Mouse (Mus musculus): ENCODE measurements around the gene AC124502.3. TPM values are rescaled to one million over a fixed set of nuclear protein-coding genes. Genes with fewer than 3 reads are reported as not detected.

Gene AC124502.3
- total RNA-seq, 2 experiments from 2014 or later: 0.46 to 0.59 TPM

DNA sequence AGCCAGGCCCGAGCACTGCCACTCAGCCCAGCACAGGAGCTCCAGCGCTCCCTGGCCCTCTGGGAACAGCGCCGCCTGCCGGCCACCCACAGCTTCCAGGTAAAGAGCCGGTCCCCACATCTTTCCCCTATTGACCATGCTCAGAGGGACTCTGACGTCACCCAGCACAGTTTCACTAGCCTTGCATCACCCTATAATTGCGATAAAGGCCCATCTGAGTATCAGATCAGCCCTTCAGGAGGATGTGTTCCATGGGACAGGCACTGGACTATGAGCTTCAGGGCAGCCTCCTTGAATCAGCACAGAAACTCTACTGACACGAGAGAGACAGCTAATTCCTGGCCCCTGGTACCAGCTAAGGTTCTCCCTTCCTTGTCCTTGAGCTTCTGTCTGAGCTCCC lies 15.2 kb downstream of the AC124502.3 start:
- no peak overlapping the region for H3K27ac ChIP-seq
- intact Hi-C loops (cut with DNase I): no loop called here
- TF ChIP-seq CTCF (IDR thresholded peaks at IDR 0.05): peak; percentile 79
- DNase-seq: peak; percentile 69
- no peak overlapping the region for H3K4me3 ChIP-seq

DNA sequence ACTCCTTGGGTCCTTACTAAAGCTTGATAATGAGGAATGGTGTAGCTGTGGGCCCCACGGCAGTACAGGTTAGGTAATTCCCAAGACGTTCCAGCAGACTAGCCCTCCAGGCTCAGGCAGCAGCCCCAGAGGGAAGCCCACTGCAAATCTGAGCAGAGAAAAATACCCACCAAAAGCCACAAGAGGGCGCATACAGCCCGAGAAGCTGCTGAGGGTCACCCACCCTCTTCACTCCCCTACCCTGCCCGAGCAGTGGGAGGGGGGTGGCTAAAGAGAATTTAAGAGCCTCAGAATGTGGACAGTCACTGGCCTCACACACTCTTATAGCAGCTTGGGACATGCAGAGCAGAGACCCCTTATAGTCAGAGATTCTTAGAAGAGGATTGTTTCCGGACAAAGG lies 17.6 kb downstream of the AC124502.3 start:
- TF ChIP-seq CTCF (IDR thresholded peaks at IDR 0.05): peak; percentile 75
- H3K4me3 ChIP-seq: no peak overlapping the region
- H3K27ac ChIP-seq: no peak overlapping the region
- DNase-seq: no peak
- intact Hi-C loops (cut with DNase I): loop anchor here (1.0 kb wide), 1 partner anchor 17 kb away; no protein-coding TSS in a partner anchor

DNA sequence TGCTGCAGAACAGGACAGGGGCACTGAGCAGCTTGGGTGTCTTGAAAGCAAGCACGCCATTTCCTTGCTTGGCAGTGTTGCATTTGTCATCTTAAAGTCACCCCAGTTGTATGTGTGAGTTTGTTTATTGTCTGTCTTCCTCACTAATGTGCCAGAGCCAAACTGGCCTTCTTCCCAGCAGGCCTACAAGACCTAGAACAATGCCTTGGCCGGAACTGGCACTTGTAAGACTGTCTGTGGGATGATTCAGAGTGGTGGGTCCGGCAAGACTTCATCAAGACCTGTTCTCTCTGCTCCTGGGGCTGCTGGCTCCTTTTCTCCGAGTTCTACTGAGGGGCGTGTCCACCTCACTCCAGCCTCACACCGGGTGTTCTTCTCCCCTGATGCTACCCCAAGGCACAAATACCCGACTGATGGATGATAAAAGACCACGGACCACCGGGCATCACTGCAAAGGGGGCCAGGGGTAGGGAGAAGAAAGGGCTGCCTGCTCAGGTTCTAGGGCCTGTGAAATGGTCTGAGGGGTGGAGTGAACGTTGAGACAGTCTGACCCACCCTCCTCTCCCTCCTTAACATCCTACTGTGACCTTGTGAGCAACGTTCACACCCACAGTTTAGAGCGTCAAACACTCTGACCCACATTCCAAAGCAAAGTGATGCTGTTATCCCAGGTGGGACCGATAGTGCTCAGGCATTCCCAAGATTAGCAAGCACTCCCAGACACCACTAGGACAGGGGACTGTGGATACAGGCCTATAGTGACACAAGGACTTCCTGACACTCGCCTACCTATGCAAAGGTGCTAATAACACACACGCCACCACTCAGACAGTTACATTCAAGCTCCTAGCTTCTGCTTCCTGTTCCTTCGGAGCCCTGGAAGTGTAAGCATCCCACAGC lies 19.4 kb downstream of the AC124502.3 start:
- DNase-seq: no peak
- TF ChIP-seq CTCF (IDR thresholded peaks at IDR 0.05): no peak
- intact Hi-C loops (cut with DNase I): no loop called here
- Histone ChIP-seq H3K4me3 (no peak overlapping the region), H3K27ac (peak overlapping the region; percentile 82)

DNA sequence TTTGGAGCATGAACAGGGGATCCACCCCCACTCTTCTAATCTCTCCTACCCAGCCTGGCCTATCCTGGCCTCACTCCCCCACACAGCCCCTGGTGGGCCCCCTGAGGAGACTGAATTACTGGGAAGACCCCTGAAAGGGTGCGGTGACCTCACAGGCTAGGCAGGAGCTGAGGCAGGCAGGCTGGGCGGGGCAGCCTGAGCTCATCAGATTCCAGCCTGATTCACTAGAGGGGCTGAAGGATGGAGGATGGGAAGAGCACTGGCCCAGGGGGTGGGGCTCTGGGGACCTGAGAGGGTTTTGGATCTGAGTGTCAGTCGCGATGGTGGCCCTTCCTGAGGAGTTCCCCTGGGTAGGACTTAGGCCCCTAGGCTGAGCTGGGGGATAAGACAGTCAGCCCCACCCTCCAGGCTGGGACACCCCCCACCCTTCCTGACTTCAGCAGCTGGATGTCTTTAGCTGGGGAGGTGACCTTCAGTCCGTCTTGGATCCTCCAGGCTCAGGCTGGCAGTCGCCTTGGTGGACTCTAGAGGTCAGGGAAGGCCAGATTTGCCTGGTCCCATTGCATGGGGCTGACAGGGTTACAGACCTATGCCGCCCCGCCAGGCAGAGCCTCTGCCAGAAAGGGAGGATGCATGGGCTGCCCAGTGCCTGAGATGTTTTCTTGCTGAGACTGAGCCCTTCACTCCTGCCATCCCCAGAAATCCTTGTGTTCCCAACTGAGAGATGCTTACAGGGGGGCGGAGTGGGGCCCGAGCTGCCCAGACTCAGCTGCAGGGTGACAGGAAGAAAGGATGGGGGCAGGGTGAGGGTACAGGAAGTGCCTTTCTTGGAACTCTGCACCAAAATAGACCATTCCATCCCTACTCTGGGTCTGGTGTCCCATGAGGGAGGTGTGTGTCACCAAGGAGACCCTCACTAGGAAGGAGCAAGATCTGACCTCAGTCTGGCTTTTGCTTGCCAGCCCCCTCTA lies 20.4 kb downstream of the AC124502.3 start:
- TF ChIP-seq CTCF (IDR thresholded peaks at IDR 0.05): no peak
- intact Hi-C loops (cut with DNase I): no loop called here

DNA sequence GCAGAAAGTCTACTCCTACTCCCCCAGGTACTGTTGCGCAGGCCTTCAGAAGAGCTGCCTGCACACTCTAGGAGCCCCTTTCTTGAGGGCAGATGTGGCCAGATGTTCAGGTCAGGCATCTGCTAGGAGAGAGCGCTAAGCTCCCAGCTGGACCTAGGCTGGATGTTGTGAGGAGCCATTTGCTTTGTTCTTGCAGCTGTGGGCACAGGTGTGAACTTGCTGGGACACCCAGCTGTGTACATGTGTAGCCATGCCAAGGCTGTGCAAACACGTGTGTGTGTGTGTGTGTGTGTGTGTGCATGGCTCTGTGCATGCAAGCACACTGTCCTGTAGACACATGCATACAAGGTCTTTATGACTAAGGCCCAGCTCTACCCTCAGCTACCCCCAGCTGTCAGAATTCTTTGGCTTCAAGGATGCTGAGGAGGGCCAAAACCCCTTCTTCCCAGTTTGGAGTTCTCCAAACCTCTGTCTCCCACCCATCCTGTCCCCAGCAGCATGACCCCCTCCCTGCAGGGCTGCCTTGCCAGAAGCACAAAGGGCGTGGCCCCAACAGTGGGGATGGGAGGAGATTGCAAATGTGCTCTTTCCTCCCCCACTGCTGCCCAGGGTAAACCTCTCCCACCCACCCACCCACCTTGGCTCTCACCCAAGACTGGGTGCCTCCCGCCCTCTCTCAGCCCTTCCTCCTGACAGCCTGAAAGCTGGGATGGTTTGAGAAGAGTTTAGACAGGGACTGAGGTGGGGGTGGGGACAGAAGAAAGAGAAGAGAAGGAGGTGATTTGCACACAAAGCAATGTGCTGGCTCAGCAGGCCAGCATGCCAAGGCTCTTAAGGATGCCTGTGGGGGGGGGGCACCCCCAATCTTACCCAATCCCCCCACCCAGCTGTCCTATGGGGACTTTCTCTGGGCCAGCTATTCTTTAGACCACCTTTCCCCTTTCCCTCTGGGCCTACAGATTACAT lies 22.0 kb downstream of the AC124502.3 start:
- Histone ChIP-seq H3K27ac (peak overlapping the region; percentile 82), H3K4me3 (no peak overlapping the region)
- peak; percentile 69 for DNase-seq
- TF ChIP-seq CTCF (IDR thresholded peaks at IDR 0.05): no peak
- intact Hi-C loops (cut with DNase I): no loop called here

More for the DNA sequence above, 20.4 kb downstream of the AC124502.3 start:
- DNase-seq: peak; percentile 70
- Histone ChIP-seq H3K27ac (peak overlapping the region; percentile 82), H3K4me3 (peak overlapping the region; percentile 19)

DNA sequence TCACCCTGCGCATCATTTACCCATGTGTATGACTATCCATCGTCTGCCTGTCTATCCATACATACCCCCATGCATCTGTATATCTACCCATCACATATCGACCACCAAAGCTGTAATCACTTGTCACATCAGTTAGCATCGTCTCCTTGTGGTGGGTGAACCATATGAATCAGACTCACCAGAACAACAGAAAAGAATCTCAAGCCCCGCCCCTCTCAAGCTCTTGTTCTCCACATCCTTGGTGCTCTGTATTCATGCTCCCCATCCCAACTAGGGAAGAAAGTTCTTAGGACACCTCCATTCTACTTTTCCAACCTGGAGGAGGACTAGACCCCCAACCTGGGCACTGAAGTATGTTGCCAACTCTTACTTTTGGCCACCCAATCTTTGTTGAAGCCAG lies 23.4 kb downstream of the AC124502.3 start:
- peak overlapping the region; percentile 72 for H3K27ac ChIP-seq
- intact Hi-C loops (cut with DNase I): no loop called here
- TF ChIP-seq CTCF (IDR thresholded peaks at IDR 0.05): no peak
- DNase-seq: no peak
- peak overlapping the region; percentile 11; the same call in 1 of the 2 replicates for H3K4me3 ChIP-seq

DNA sequence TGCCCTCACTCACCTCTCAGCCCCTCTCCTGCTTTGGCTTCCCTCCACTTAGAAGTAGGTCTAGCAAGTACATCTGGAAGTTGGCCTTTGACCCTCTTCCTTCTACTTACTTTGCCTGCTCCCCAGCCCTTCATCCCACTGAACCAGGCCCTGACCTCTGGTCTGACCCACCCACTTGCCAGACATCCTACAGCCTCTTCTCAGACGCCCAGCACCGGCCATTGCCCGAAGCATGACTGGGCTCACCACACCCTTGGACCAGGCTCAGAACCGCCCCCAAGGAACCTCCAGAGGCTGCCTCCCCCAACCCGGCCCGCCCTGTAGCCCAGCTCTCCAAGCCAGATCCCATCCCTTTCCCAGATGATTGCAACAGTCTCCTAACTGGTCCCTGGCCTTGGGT lies 23.8 kb downstream of the AC124502.3 start:
- peak overlapping the region; percentile 72 for H3K27ac ChIP-seq
- TF ChIP-seq CTCF (IDR thresholded peaks at IDR 0.05): no peak
- DNase-seq: peak; percentile 85

DNA sequence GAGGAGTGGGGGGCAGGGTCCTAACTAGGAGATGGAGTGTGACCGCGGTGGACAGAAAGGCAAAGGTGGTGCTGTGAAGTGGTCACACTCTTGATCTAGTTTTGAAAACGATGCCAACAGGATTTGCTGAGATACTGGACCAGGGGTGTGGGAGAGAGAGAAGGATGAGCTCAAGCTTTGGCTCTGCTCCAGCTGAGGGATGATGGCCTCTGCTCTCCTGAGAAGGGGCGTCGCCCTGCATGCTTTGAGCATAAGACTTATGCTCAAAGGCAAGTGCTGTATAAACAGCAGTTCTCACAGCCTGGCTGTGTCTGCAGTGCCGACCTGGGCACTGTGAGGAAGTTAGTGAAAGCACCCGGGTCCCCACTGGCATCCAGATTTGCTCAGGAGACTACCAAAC lies 26.4 kb downstream of the AC124502.3 start:
- DNase-seq: peak; percentile 77
- no peak overlapping the region for H3K4me3 ChIP-seq
- intact Hi-C loops (cut with DNase I): no loop called here
- H3K27ac ChIP-seq: peak overlapping the region; percentile 81
- TF ChIP-seq CTCF (IDR thresholded peaks at IDR 0.05): no peak

More for the DNA sequence above, 23.8 kb downstream of the AC124502.3 start:
- intact Hi-C loops (cut with DNase I): no loop called here
- peak overlapping the region; percentile 11; the same call in 1 of the 2 replicates for H3K4me3 ChIP-seq

DNA sequence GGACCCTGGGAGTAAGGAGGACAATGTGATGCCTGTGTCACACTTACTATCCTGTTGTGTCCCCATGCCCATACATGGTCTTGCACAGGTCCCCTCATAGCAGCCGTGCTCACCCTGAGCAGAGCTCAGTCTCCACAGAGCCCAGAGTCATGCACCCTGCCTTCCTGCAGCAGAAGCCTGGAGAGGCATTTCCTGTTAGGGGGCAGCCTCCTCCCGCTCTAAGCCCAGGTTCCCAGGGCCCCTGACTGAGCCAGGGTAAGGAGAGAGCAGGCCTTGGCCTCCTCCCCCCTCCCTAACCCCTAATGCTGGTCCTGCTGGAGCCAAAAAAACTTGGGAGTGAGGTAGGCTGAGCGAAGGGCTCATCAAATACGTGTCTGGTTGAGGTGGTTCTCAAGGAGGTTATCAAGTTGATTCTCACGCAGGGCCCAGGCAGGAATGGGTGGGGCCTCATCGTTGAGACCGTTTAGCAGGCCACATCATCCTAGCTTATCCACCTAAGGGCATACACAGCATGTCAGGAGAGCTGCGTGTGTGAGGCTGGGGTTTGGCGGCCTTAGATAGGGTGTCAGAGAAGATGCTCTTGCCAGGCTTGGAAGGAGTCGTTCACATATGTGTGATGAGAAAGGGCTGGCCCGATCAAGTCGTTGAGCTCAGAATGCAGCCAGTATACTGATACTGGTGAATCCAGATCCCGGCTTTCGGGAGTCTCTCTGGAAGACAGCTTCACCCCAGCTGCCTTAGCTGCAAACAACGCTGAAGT lies 28.5 kb downstream of the AC124502.3 start:
- H3K27ac ChIP-seq: peak overlapping the region; percentile 81
- intact Hi-C loops (cut with DNase I): no loop called here
- TF ChIP-seq CTCF (IDR thresholded peaks at IDR 0.05): no peak
- no peak for DNase-seq
- peak overlapping the region; percentile 76 for H3K4me3 ChIP-seq

DNA sequence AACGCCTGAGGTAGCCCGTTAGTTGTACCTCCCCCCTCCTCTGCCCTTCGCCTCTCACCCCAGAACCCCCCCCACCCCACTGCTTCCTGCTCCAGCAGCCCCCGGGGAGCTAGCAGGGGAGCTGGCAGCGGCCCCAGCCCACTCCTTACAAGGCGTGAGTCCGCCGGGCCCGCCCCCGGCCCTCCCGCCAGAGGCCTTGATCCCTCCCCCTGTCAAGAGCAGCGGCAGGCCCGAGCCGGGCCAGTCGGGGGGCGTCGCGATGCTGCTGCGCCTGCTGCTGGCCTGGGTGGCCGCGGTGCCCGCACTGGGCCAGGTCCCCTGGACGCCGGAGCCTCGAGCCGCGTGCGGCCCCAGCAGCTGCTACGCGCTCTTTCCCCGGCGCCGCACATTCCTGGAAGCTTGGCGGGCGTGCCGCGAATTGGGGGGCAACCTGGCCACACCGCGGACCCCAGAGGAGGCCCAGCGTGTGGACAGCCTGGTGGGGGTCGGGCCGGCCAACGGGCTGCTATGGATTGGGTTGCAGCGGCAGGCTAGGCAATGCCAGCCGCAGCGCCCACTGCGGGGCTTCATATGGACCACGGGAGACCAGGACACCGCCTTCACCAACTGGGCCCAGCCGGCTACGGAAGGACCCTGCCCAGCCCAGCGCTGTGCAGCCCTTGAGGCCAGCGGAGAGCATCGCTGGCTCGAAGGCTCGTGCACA lies 29.3 kb downstream of the AC124502.3 start, which contains the start of gene Cd248:
TSS of gene Cd248 (plus strand) at position 212 of the 703 bp plus-strand sequence.
- no peak for TF ChIP-seq CTCF (IDR thresholded peaks at IDR 0.05)
- Histone ChIP-seq H3K4me3 (peak within 1 kb of the TSS; percentile 76), H3K27ac (peak within 1 kb of the TSS; percentile 81)
- intact Hi-C loops (cut with DNase I): no loop called here
- peak; percentile 92 for DNase-seq

Data from gastrocnemius, adult 2 months (tissue).